Mouse (Mus musculus): ENCODE measurements at regions not wholly inside any gene's neighbourhood (a gene's known extent, or its start where the extent isn't known, plus 50 kb on each side); places are given as distances from the start of the nearest gene placed in this dataset.

- TF ChIP-seq CTCF (IDR thresholded peaks at IDR 0.05; ENCODE audit: low read depth) (no peak), EP300 (IDR thresholded peaks at IDR 0.05; ENCODE audit: low read depth) (no peak)
Observed at GRCm38 (mm10) chr5:119477926-119478325, 192.5 kb upstream of the Tbx3 start.
